Mouse (Mus musculus): ENCODE data around the gene Kdm5a.

Kdm5a gene

DNA sequence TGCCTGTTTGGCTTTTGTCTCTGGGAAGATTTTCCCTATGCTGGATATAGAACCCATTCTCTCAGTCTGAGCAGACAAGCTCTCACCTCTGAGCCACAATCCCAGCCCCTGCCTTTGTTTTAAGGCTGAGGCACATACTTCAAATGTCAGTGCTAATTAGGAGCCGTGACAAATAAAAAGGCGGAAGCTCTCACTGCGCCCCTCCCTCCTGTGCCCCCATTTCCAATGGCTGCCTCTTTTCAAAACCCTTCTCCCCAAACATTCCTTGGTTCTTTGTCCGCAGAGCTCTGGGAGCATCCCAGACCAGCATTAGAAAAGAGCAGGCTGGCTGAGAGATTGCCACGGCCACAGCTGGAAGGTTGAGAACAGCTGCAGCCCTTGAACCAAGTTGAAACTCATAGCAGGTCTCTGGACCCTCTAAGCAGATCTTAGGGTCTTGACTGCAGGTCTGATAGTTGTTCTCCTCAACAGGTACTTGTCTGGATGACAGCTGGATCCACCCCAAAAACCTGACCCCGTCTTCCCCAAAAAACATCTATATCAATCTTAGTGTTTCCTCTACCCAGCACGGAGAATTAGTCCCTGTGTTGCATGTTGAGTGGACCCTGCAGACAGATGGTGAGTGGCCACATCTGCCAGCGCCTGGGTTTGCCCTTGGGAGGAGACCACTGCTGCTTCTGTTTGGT, 108.7 kb downstream of the Kdm5a start:
- no peak for DNase-seq (ENCODE audit: low spot score)

DNA sequence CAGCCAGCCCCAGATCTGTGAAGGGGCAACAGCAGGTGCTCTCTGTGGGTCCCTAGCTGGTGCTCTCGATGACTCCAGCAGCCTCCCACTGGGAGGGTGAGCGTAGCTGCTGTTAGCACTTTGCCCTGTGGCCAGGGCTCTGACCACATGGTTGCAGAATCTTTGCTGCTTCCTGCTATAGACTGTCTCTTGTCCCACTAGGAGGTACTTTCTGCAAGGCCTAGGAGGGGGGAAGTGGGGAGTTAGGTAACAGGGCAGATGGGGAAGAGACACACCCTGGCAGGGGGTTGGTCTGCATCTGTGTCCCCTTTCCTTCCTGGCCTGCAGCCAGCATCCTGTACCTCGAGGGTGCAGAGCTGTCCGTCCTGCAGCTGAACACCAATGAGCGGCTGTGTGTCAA, 109.5 kb downstream of the Kdm5a start:
- DNase-seq (ENCODE audit: low spot score), result no peak

DNA sequence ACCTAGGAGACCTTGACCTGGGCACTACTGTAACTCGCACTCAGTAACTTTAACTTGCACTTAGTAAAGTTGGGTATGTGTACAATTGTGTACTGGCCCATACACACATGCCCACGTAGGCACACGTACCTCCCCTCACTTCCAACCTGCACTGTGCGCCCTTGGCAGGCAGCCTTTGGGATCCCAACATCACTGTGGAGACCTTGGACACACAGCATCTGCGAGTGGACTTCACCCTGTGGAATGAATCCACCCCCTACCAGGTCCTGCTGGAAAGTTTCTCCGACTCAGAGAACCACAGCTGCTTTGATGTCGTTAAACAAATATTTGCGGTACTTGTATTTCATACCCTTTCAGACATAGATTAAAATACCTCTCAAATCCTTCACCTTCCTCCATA, 111.4 kb downstream of the Kdm5a start:
- DNase-seq (ENCODE audit: low spot score), result no peak

DNA sequence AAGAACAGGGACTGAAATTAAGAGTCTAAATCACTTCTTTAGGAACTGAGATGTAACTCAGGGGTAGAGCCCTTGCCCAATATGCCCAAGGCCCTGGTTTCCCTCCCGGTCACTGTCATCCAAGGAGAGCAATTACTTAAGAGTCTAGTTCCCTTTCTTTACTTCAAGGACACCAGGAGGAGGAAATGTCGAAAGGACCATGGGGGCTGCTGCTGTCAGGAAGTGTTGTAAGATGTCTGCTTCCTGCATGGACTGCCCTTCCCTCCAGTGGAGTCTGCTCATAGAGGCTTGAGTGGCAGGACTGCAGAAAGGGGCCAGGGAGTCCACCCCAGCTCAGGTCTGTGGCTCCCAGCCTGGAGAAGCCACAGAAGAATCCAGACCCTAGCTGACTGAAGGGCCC, 115.4 kb downstream of the Kdm5a start:
- DNase-seq (ENCODE audit: low spot score), result no peak

DNA sequence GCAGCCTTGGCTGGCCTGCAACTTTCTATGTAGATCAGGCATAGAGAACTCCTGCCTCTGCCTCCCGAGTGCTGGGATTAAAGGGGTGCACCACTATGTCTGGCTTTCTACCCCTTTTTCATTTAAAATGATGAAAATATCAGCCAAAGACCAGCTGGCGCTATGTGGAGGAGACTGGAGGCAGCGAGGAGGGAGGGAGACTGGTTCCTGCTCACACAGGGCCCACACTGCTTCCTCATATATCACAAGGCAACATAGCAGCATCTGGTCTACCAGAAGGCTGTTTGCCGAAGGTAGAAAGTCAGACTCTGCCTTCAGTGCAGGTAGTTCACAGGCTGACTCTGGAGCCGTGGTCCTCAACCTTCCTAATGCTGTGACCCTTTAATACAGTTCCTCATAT, 116.4 kb downstream of the Kdm5a start:
- DNase-seq (ENCODE audit: low spot score), result no peak

DNA sequence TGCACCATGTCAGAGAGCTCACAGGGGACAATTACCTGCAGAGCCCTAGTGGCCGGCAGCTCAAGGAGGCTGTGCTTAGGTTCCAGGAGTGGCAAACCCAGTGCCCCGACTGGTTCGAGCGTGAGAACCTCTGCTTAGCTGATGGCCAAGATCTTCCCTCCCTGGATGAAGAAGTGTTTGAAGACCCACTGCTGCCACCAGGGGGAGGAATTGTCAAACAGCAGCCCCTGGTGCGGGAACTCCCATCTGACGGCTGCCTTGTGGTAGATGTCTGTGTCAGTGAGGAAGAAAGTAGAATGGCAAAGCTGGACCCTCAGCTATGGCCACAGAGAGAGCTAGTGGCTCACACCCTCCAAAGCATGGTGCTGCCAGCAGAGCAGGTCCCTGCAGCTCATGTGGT, 117.6 kb downstream of the Kdm5a start:
- DNase-seq (ENCODE audit: low spot score), result no peak

DNA sequence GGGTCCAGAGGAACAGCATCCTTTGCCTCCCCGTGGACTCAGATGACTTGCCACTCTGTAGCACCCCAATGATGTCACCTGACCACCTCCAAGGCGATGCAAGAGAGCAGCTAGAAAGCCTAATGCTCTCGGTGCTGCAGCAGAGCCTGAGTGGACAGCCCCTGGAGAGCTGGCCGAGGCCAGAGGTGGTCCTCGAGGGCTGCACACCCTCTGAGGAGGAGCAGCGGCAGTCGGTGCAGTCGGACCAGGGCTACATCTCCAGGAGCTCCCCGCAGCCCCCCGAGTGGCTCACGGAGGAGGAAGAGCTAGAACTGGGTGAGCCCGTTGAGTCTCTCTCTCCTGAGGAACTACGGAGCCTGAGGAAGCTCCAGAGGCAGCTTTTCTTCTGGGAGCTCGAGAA, 118.1 kb downstream of the Kdm5a start:
- DNase-seq (ENCODE audit: low spot score), result no peak

DNA sequence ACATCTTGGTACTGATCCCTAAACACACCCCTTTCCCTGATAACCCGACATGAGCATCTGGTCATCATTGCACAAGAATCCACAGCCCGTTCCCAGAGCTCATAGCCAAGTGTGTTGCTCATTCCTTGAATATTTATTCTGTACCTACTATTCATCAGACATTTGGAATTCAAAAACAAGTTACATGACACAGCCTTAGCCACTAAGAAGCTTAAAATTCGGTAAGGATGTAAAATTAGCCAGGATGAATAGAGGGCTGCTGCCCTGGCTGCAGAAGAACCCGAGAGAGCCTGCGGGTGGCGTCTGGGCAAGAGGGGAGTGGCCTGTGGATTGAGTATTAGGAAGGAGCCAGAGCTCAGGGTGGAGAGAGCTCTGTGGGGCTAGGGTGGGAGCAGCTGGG, 118.8 kb downstream of the Kdm5a start:
- no peak for DNase-seq (ENCODE audit: low spot score)

DNA sequence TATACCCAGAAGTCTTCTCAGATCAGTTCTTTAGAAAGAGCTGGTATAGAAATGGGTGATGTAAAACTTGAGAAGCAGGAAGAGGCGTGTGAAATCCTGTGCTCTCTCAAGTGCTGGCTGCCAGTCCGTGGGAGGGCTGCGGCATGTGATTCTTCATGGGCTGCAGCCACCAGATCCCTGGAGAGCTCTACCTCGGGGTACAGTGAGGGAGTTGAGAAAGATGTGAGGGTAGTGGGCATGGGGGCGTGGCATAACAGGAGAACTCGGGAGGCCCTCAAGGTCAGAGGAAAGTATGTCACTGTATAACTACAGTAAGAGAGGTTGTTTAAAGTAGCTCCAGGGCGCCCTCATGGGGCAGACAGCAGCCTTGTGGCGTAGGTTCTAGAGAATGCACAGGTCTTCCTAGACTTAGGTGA, 119.3 kb downstream of the Kdm5a start:
- DNase-seq (ENCODE audit: low spot score), result no peak

DNA sequence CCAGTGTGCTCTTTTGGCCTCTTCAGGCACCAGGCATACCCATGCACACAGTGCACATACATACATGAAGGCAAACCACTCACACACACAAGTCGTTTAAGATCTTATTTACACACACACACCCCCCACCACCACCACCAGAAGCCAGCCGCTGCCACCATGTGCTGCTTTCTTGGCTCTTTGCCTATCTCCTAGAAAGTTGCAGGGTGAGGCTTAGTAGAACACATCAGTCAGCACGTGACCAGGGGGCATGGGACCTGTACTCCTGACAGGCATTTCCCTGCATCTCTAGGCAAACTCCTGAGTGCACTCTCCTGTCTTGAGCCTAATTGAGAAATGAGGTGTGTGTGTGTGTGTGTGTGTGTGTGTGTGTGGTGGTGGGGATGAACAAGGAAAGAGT, 121.1 kb downstream of the Kdm5a start:
- DNase-seq (ENCODE audit: low spot score), result no peak

DNA sequence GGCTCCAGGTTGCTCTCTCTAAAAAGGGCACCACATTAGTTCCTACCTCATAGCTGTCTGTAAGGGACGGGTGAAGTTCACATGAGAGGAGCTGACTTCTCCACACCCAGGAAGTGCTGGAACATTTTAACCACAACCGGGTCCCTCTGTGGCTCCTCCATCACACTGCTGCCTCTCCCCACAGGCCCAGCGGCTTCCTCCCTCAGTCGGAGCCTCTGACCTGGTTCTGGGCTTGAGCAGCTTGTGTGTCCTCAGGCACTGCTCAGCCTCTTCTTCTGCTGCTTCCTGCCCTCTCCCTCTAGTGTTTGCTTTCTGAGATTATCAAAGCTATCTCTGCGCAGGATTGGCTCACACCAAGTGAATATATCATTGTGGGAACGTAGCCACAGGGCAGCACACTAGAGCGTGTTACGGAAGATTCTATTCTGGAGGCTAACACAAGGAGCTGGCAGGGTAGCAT, 122.2 kb downstream of the Kdm5a start:
- no peak for DNase-seq (ENCODE audit: low spot score)

DNA sequence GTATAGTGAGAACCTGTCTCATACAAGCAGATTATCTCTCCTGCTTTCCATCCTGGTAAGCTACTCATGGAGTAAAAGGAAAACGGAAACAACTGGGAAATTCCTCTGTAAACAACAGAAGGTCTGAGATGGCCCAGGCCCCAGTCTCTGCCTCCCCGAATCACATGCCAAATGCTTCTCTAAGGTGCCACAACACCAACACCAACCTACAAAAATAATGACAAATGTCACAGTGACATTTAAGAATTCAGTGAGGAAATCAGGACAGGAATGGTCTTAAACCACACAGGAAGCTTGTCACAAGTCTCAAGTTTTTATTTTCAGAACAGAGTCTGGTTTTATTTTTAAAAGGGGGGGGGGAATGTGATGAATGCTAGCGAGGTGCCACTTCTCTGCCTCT, 124.7 kb downstream of the Kdm5a start:
- no peak for DNase-seq (ENCODE audit: low spot score)

DNA sequence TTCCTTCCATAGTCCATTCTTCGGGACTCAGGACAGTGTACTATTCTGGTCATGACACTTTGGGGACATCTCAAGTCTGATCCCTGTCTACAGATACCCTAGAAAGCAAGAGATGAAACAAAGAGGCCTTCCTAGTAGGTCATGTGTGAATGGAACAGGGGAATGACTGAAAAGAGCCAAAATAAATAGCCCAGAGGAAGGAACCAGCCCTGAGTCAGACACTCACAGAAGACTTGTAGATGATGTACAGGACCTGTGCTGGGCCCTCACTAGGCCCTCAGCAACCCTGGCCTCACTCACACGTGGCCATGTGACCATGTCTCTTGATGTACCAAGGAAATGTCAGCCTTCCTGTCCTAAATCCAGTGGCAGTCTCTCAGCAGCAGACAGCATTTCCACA, 125.5 kb downstream of the Kdm5a start:
- no peak for DNase-seq (ENCODE audit: low spot score)

DNA sequence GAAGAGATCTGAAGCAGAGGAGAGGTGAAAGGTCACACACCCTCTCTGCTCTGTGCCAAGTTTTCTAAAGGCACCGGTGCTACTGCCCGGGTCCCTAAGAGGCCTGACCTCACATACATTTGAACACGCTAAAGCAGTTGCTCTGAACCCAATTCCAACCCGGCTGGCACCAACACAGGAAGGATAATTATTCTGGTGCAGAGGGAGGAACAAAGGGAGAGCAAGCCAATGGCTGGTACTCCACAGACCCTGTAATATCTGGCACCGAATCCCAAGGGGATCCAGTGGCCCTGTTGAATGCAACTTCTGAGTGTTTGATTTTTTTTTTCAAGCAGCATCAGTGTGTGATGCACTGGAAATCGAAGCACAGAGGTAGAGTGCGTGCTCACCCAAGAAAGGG, 127.1 kb downstream of the Kdm5a start:
- DNase-seq (ENCODE audit: low spot score), result no peak

DNA sequence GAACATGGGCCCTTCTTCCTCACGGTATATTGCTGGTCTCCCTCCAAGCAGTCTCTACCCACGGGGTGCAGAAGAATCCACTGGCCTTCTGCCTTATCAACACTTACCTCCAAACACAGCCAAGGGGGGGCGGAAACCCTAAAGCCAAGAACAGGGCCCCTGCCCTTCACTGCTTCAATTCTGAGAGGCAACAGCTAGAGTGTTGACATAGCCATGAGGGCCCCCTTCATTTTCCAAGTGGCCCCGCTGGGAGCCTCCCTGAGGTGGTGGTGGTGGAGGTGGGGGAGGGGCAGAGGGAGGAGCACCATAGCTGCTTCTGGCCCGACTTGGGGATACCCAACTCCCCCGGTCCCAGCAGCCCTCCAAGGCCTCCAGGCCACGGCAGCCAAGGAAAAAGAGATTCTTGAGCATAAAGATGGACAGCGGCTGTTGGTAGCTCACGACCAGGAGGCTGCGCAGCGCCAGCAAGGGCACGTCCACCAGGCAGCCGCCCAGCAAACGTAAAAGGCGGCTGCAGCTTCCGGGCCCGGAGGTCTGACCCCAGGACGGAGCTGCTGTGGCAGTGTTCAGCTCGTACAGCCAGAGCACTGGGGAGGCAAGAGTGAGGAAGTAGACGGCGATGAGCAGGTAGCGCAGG, 128.1 kb downstream of the Kdm5a start:
- no peak for DNase-seq (ENCODE audit: low spot score)

DNA sequence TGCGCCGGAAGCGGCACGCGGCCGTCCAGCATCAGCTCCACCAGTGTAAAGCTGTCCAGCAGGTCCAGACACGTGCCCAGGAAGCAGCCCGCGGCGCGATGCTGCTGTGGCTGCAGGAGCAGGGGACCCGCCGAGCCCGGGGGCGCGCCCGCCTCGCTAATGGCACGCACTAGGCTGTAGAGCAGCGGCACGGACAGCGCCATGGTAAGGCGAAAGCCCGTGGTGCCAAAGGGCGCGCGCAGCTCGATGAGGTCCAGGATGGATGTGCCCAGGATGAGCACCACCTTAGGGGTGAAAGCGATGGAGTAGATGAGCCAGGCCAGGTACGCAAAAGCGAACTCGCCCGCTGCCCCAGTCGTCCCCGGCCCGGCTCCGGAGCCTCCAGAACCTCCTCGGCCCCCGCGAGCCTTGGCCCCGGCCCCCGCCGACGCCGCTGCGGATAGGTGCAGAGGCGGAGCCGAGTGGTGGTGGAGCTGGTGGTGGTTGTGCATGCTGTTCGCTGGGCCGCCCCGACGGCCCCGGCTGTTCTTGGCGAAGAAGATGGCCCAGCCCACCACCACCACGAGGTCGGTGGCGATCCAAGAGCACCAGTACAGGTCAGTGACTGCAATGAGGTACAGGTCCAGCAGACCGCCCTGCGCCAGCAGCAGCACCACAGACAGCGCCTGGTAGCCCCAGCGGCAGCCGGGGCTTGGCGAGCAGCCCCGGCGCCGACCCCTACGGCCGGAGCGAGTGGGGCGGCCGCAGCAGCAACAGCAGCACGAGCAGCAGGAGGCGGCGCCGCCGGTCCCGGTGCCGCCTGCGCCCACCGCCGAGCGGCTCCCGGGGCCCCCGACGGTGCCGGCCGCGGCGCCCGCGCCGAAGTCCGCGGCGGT, 128.8 kb downstream of the Kdm5a start:
- DNase-seq (ENCODE audit: low spot score), result no peak

DNA sequence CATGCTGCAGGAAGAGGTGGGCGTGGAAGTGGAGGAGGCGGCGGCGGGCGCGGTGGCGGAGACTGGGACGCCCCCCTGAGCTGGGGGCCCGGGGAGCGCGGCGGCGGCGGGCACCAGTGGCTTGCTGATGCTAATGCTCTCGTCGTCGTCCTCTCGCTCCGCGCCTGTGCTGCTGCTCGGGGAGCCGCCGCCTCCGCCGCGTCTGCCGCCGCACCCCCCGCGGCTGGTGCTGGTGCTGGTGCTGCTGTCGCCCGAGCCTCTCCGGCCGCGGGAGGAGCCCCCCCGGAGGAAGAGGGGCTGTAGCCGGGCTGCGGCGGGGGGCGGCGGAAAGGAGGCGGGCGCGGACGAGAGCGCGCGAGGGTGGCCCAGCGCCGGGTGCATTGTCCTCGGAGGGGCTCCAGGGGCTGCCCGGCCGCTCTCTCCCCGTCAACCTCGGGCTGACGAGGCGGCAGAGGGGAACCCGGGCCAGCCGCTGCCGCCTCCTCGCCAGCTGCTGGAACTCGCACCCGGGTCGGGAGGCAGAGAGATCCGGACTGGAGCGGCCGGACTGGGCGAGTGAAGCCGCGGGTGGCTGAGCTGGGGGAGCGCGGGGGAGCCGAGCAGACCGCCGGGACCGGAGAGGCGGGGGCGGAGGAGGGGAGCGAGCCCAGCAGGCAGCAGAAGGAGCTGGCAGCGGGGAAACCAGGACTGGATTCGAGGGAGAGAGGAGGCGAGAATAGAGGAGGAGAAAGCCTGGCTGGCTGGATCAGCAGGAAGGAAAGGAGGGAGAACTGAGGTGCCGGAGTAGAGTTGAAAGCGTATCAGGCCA, 129.7 kb downstream of the Kdm5a start, which contains the start of gene Tmem121b:
TSS of gene Tmem121b (minus strand) at position 434 of the 808 bp plus-strand sequence.
- peak; percentile 47 for DNase-seq (ENCODE audit: low spot score)

Measured in ovary, adult 18-20 months (tissue).